Mouse (Mus musculus): ENCODE results near the gene Gm19426. TPM values are rescaled to one million over a fixed set of nuclear protein-coding genes. Genes with fewer than 3 reads are reported as not detected.

The Gm19426 gene
- polyA plus RNA-seq, 1 experiment, result 0.18 TPM

DNA sequence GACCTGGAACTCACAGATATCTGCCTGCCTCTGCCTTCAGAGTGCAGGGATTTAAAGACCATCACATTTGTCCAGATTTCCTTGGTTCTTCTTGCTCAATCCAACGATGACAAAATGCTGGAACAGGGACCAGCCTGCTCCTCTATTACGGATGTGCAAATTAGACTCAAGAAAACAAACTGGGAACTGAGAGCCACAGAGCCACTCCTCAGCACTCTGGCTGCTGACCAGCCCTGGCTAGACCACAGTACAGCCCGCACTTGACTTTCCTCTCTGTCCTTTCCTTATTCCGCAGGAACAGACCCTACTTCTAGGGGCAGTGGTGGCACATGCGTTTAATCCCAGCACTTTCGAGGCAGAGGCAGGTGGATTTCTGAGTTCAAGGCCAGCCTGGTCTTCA, 27.0 kb upstream of the Gm19426 start:
- Histone ChIP-seq H3K4me3 (ENCODE audit: low read depth, low read length) (no peak overlapping the region), H3K27ac (ENCODE audit: insufficient read depth, low read depth, low read length) (no peak overlapping the region), H3K4me1 (ENCODE audit: control insufficient read depth, insufficient read depth, insufficient read length, low read length) (no peaks in the 10 kb centered on the region), H3K27me3 (ENCODE audit: control insufficient read depth, insufficient read depth, low read length) (no peaks in the 10 kb centered on the region; the same call in 1 of the 2 replicates), H3K36me3 (ENCODE audit: control insufficient read depth, insufficient read depth, low read length) (no peaks in the 10 kb centered on the region)
- no peak for TF ChIP-seq CTCF (IDR thresholded peaks at IDR 0.05; ENCODE audit: extremely low read depth, insufficient read length, insufficient replicate concordance, low read depth, low read length)
- TF ChIP-seq POLR2A (IDR thresholded peaks at IDR 0.05; ENCODE audit: low read depth, low read length), result no peak
- WGBS, result 64% methylated on average over 6 of the region's 6 CpGs

DNA sequence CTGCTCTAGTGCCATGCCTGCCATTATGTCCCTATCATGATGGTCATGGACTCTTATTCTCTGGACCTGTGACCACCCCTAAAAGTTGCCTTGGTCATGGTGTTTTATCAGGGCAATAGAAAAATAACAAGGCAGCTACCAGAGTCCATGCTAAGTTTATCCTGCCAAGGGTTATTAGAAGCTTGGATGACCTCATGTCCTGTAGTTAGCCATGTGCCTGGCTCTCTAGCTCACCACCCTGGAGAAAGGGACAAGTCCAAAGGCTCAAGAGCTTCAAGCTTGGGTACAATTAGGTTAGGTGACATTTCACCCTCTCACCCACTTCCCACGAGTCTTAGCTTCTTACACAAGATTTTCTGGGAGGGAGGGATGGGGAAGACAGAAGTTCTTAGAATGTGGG, 19.4 kb upstream of the Gm19426 start:
- WGBS, result 46% methylated on average over 1 of the region's 1 CpGs
- Histone ChIP-seq H3K27ac (ENCODE audit: insufficient read depth, low read depth, low read length) (0 out of 2 replicates have a peak overlapping the region, but pooled peaks have one; percentile 53), H3K27me3 (ENCODE audit: control insufficient read depth, insufficient read depth, low read length) (no peaks in the 10 kb centered on the region), H3K4me3 (ENCODE audit: low read depth, low read length) (no peak overlapping the region), H3K36me3 (ENCODE audit: control insufficient read depth, insufficient read depth, low read length) (no peaks in the 10 kb centered on the region), H3K4me1 (ENCODE audit: control insufficient read depth, insufficient read depth, insufficient read length, low read length) (peaks cover 4% of the 10 kb centered on the region; the same call in 1 of the 2 replicates)
- no peak for TF ChIP-seq CTCF (IDR thresholded peaks at IDR 0.05; ENCODE audit: extremely low read depth, insufficient read length, insufficient replicate concordance, low read depth, low read length)
- no peak for TF ChIP-seq POLR2A (IDR thresholded peaks at IDR 0.05; ENCODE audit: low read depth, low read length)

DNA sequence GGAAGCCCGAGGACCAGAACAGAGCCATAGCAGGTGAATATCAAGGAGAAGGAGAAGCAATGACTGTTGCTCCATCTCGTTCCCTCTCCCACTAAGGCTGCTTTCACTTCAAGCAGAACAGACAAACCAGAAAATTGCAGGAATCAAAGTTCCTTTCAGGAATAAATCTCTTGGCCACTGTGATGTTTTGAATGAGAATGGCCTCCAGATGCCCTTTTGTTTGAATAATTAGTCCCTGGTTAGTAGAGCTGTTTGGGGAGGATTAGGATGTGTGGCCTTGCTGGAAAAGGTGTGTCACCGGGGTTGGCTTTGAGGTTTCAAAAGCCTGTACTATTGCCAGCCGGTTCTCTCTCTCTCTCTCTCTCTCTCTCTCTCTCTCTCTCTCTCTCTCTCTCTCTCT, 18.8 kb upstream of the Gm19426 start:
- Histone ChIP-seq H3K4me1 (ENCODE audit: control insufficient read depth, insufficient read depth, insufficient read length, low read length) (peaks cover 6% of the 10 kb centered on the region; the same call in 1 of the 2 replicates), H3K4me3 (ENCODE audit: low read depth, low read length) (no peak overlapping the region), H3K36me3 (ENCODE audit: control insufficient read depth, insufficient read depth, low read length) (no peaks in the 10 kb centered on the region), H3K27ac (ENCODE audit: insufficient read depth, low read depth, low read length) (peak overlapping the region; percentile 53; the same call in 1 of the 2 replicates), H3K27me3 (ENCODE audit: control insufficient read depth, insufficient read depth, low read length) (no peaks in the 10 kb centered on the region)
- 45% methylated on average over 4 of the region's 4 CpGs for WGBS
- no peak for TF ChIP-seq POLR2A (IDR thresholded peaks at IDR 0.05; ENCODE audit: low read depth, low read length)
- TF ChIP-seq CTCF (IDR thresholded peaks at IDR 0.05; ENCODE audit: extremely low read depth, insufficient read length, insufficient replicate concordance, low read depth, low read length), result no peak

GRCm38 (mm10) chr2:84761840-84762239, 18.4 kb upstream of the Gm19426 start:
- Histone ChIP-seq H3K36me3 (ENCODE audit: control insufficient read depth, insufficient read depth, low read length) (no peaks in the 10 kb centered on the region), H3K4me1 (ENCODE audit: control insufficient read depth, insufficient read depth, insufficient read length, low read length) (peaks cover 9% of the 10 kb centered on the region; the same call in 1 of the 2 replicates), H3K27ac (ENCODE audit: insufficient read depth, low read depth, low read length) (peak overlapping the region; percentile 53; the same call in 1 of the 2 replicates), H3K27me3 (ENCODE audit: control insufficient read depth, insufficient read depth, low read length) (no peaks in the 10 kb centered on the region), H3K4me3 (ENCODE audit: low read depth, low read length) (no peak overlapping the region)
- TF ChIP-seq CTCF (IDR thresholded peaks at IDR 0.05; ENCODE audit: extremely low read depth, insufficient read length, insufficient replicate concordance, low read depth, low read length), result no peak
- TF ChIP-seq POLR2A (IDR thresholded peaks at IDR 0.05; ENCODE audit: low read depth, low read length), result no peak
- 47% methylated on average over 1 of the region's 1 CpGs for WGBS

GRCm38 (mm10) chr2:84761309-84761708, 17.9 kb upstream of the Gm19426 start:
- TF ChIP-seq CTCF (IDR thresholded peaks at IDR 0.05; ENCODE audit: extremely low read depth, insufficient read length, insufficient replicate concordance, low read depth, low read length) (no peak), POLR2A (IDR thresholded peaks at IDR 0.05; ENCODE audit: low read depth, low read length) (no peak)
- no peaks in the 10 kb centered on the region for H3K36me3 ChIP-seq (ENCODE audit: control insufficient read depth, insufficient read depth, low read length)
- H3K4me3 ChIP-seq (ENCODE audit: low read depth, low read length), result no peak overlapping the region
- H3K27me3 ChIP-seq (ENCODE audit: control insufficient read depth, insufficient read depth, low read length), result no peaks in the 10 kb centered on the region
- no peak overlapping the region for H3K27ac ChIP-seq (ENCODE audit: insufficient read depth, low read depth, low read length)
- WGBS, result 67% methylated on average over 3 of the region's 3 CpGs
- peaks cover 12% of the 10 kb centered on the region; the same call in 1 of the 2 replicates for H3K4me1 ChIP-seq (ENCODE audit: control insufficient read depth, insufficient read depth, insufficient read length, low read length)

DNA sequence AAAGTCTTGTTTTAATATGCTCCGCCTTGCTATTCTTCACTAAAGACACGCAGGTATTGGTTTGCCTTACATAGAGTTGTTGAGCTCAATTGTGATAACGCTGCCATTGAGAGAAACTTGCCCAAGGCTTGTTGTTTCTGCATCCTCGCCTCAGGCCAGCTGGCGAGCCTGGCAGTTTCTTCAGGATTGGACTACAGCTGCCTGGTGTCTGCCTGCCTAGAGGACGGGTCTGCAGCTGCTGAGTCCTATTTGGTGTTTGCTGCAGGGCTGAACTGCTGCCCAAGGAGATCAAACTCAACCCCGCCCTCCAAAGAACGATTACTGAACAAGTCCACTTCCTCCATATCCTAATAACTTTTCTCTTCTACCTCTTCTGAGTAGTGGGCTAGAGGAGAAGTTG, 17.3 kb upstream of the Gm19426 start:
- no peak overlapping the region for H3K4me3 ChIP-seq (ENCODE audit: low read depth, low read length)
- 44% methylated on average over 8 of the region's 8 CpGs for WGBS
- H3K27me3 ChIP-seq (ENCODE audit: control insufficient read depth, insufficient read depth, low read length), result no peaks in the 10 kb centered on the region
- H3K36me3 ChIP-seq (ENCODE audit: control insufficient read depth, insufficient read depth, low read length), result no peaks in the 10 kb centered on the region
- H3K4me1 ChIP-seq (ENCODE audit: control insufficient read depth, insufficient read depth, insufficient read length, low read length), result peaks cover 12% of the 10 kb centered on the region; the same call in 1 of the 2 replicates
- TF ChIP-seq POLR2A (IDR thresholded peaks at IDR 0.05; ENCODE audit: low read depth, low read length) (no peak), CTCF (IDR thresholded peaks at IDR 0.05; ENCODE audit: extremely low read depth, insufficient read length, insufficient replicate concordance, low read depth, low read length) (no peak)
- H3K27ac ChIP-seq (ENCODE audit: insufficient read depth, low read depth, low read length), result no peak overlapping the region

GRCm38 (mm10) chr2:84758542-84759127, 15.2 kb upstream of the Gm19426 start:
- no peaks in the 10 kb centered on the region for H3K36me3 ChIP-seq (ENCODE audit: control insufficient read depth, insufficient read depth, low read length)
- H3K4me3 ChIP-seq (ENCODE audit: low read depth, low read length), result no peak overlapping the region
- no peaks in the 10 kb centered on the region for H3K27me3 ChIP-seq (ENCODE audit: control insufficient read depth, insufficient read depth, low read length)
- no peak for TF ChIP-seq POLR2A (IDR thresholded peaks at IDR 0.05; ENCODE audit: low read depth, low read length)
- TF ChIP-seq CTCF (IDR thresholded peaks at IDR 0.05; ENCODE audit: extremely low read depth, insufficient read length, insufficient replicate concordance, low read depth, low read length), result no peak
- WGBS, result 2% methylated on average over 2 of the region's 2 CpGs
- peaks cover 12% of the 10 kb centered on the region; the same call in 1 of the 2 replicates for H3K4me1 ChIP-seq (ENCODE audit: control insufficient read depth, insufficient read depth, insufficient read length, low read length)
- H3K27ac ChIP-seq (ENCODE audit: insufficient read depth, low read depth, low read length), result no peak overlapping the region

All from small intestine, adult 2 months (tissue).